Mouse (Mus musculus): ENCODE data around the gene Nfe2l1. TPM values are rescaled to one million over a fixed set of nuclear protein-coding genes. Genes with fewer than 3 reads are reported as not detected.

Gene Nfe2l1
- polyA plus RNA-seq, 1 experiment from 2014 or later, result 51.8 TPM

DNA sequence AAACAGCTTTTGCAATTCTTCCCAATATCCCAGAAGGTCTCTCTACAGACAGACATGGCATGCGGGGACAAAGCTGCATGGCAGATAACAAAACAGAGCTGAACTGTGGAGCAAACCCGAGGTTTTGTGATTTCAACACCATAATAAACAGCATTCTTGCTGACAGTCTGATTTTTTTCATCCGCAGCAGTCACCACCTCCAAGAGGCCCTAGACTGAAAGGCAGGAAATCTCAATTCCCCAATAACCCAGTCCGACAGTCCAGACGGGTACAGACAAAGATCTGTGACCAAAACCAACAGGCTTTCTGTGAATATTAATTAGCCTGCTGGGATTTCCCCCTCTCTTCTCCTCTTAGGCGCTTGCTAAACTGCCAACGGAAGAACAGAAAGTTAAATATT lies 54.1 kb downstream of the Nfe2l1 start:
- no peak overlapping the region for H3K4me2 ChIP-seq (replicated peaks; ENCODE audit: low read depth, low read length)
- no peak for TF ChIP-seq EP300 (IDR thresholded peaks at IDR 0.05)
- TF ChIP-seq CTCF (IDR thresholded peaks at IDR 0.05), result no peak
- no peak overlapping the region for H3K9ac ChIP-seq (replicated peaks; ENCODE audit: low read depth)
- H3K27ac ChIP-seq (ENCODE audit: low read length), result no peak overlapping the region
- peaks cover 16% of the 10 kb centered on the region; the same call in 1 of the 2 replicates for H3K36me3 ChIP-seq (ENCODE audit: insufficient read depth, low read length)
- H3K27me3 ChIP-seq (replicated peaks; ENCODE audit: insufficient read depth, low read length), result no peaks in the 10 kb centered on the region
- WGBS, result 78% methylated on average over 7 of the region's 7 CpGs
- no peaks in the 10 kb centered on the region for H3K9me3 ChIP-seq (ENCODE audit: low read length)
- no peak overlapping the region for H3K4me3 ChIP-seq (ENCODE audit: low read depth, low read length)
- no peak for DNase-seq (ENCODE audit: low spot score)
- 0 out of 2 replicates have a peak, but pooled peaks cover 3% of the 10 kb centered on the region for H3K4me1 ChIP-seq (ENCODE audit: insufficient read depth, low read depth, low read length)
- ATAC-seq, result no peak

DNA sequence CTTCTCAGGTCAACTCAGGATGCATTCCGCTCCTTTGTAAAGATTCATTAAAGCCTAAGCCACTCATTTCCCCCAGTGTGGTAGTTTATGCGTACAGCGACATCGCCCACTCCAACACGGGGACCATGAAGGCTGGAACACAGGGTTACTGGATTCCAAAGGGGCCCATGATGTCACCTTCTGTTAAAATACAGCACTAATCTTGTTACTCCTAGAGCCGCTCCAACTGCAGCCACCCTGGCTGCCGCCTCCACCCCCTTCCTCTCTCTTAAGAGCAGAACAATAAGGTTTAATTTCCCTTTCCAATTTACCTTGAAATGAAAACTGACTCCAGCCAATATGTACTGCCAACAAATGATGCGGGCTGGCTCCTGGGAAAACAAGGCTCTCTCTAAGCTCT lies 54.7 kb downstream of the Nfe2l1 start:
- Histone ChIP-seq H3K4me2 (replicated peaks; ENCODE audit: low read depth, low read length) (no peak overlapping the region), H3K4me3 (ENCODE audit: low read depth, low read length) (no peak overlapping the region), H3K27ac (ENCODE audit: low read length) (no peak overlapping the region), H3K9ac (replicated peaks; ENCODE audit: low read depth) (no peak overlapping the region), H3K36me3 (ENCODE audit: insufficient read depth, low read length) (peaks cover 16% of the 10 kb centered on the region; the same call in 1 of the 2 replicates), H3K27me3 (replicated peaks; ENCODE audit: insufficient read depth, low read length) (no peaks in the 10 kb centered on the region), H3K4me1 (ENCODE audit: insufficient read depth, low read depth, low read length) (0 out of 2 replicates have a peak, but pooled peaks cover 3% of the 10 kb centered on the region), H3K9me3 (ENCODE audit: low read length) (no peaks in the 10 kb centered on the region)
- no peak for ATAC-seq
- no peak for DNase-seq (ENCODE audit: low spot score)
- TF ChIP-seq CTCF (IDR thresholded peaks at IDR 0.05), result no peak
- no peak for TF ChIP-seq EP300 (IDR thresholded peaks at IDR 0.05)
- WGBS, result 79% methylated on average over 8 of the region's 8 CpGs

DNA sequence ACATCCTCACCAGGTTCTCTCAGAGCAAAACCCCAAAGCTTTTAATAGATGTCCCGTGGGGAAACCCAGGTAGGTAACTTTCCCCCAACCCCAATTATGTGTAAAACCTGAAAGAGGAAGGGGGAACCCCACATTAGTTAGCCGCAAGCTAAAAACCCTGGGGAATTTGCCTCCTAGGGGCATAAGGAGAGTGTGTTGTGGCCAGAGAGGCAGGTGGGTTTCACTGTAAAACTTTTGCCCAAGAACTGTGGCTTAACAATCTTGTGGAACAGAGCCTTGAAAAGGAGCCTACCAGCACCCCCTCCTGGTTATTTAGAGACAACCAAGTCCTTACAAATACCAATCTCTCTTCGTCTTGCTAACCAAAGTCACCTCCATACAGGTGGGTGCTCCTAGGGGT lies 55.2 kb downstream of the Nfe2l1 start:
- no peaks in the 10 kb centered on the region for H3K9me3 ChIP-seq (ENCODE audit: low read length)
- H3K4me1 ChIP-seq (ENCODE audit: insufficient read depth, low read depth, low read length), result 0 out of 2 replicates have a peak, but pooled peaks cover 3% of the 10 kb centered on the region
- WGBS, result 84% methylated on average over 3 of the region's 3 CpGs
- H3K27me3 ChIP-seq (replicated peaks; ENCODE audit: insufficient read depth, low read length), result no peaks in the 10 kb centered on the region
- DNase-seq (ENCODE audit: low spot score), result peak; percentile 52
- no peak for ATAC-seq
- TF ChIP-seq CTCF (IDR thresholded peaks at IDR 0.05) (peak; percentile 47), EP300 (IDR thresholded peaks at IDR 0.05) (no peak)
- H3K4me2 ChIP-seq (replicated peaks; ENCODE audit: low read depth, low read length), result no peak overlapping the region
- no peak overlapping the region for H3K27ac ChIP-seq (ENCODE audit: low read length)
- H3K36me3 ChIP-seq (ENCODE audit: insufficient read depth, low read length), result peaks cover 16% of the 10 kb centered on the region; the same call in 1 of the 2 replicates
- H3K4me3 ChIP-seq (ENCODE audit: low read depth, low read length), result no peak overlapping the region
- no peak overlapping the region for H3K9ac ChIP-seq (replicated peaks; ENCODE audit: low read depth)

DNA sequence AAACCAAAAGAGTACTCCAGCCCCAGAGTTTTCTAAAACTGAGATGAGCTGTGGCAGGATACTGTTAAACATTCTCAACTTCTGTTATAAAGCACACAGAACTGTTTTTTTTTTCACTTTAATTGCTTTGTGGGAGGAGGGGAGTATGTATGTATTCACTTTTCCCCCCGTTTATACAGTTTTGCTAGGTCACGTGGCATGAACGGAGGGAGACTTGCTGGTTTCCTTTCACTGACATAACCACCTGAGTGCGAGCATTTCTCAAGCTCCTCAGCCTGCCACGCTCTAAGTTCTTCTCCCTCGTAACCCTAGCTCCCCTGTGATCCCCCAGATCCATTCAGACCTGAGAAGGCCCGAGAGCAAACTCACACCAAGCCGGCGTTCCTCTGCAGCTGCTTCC lies 57.4 kb downstream of the Nfe2l1 start:
- DNase-seq (ENCODE audit: low spot score) (no peak), ATAC-seq (no peak)
- 76% methylated on average over 9 of the region's 9 CpGs for WGBS
- Histone ChIP-seq H3K9me3 (ENCODE audit: low read length) (no peaks in the 10 kb centered on the region), H3K27ac (ENCODE audit: low read length) (no peak overlapping the region), H3K4me1 (ENCODE audit: insufficient read depth, low read depth, low read length) (peaks cover 7% of the 10 kb centered on the region; the same call in 1 of the 2 replicates), H3K4me2 (replicated peaks; ENCODE audit: low read depth, low read length) (no peak overlapping the region), H3K27me3 (replicated peaks; ENCODE audit: insufficient read depth, low read length) (no peaks in the 10 kb centered on the region), H3K9ac (replicated peaks; ENCODE audit: low read depth) (no peak overlapping the region), H3K4me3 (ENCODE audit: low read depth, low read length) (no peak overlapping the region), H3K36me3 (ENCODE audit: insufficient read depth, low read length) (peaks cover 19% of the 10 kb centered on the region; the same call in 1 of the 2 replicates)
- TF ChIP-seq EP300 (IDR thresholded peaks at IDR 0.05) (no peak), CTCF (IDR thresholded peaks at IDR 0.05) (no peak)

DNA sequence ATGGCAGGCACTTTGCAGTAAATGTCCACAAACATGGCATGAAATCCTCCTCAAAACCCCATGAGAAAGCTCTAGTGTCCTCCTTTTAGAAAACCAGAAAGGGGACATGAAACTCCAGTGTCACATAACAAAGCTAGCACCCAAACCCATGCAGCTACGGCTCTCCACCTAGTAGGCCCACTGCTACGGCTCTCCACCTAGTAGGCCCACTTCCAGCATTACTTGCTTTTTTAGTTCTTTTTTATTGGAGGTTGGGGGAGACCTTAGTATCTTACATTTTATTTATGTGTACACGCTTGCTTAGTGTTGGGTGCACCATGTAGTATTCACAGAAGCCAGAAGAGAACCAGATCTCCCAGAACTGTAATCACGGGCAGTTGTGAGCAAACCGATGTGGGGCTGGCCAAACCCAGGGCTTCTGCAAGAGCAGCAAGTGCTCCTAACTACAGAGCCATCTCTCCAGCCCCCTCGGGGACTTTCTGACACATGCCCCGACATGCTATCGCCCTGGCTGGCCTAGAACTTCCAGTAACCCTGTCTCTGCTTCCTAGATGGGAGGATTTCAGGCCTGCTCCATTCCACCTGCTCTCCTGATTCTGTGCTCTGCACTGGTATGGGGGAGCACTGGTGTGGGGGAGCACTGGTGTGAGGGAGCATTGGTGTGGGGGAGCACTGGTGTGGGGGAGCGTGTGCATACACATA lies 58.3 kb downstream of the Nfe2l1 start:
- no peak overlapping the region for H3K27ac ChIP-seq (ENCODE audit: low read length)
- no peak overlapping the region for H3K4me3 ChIP-seq (ENCODE audit: low read depth, low read length)
- no peak overlapping the region for H3K9ac ChIP-seq (replicated peaks; ENCODE audit: low read depth)
- H3K4me1 ChIP-seq (ENCODE audit: insufficient read depth, low read depth, low read length), result peaks cover 4% of the 10 kb centered on the region; the same call in 1 of the 2 replicates
- no peak overlapping the region for H3K4me2 ChIP-seq (replicated peaks; ENCODE audit: low read depth, low read length)
- WGBS, result 98% methylated on average over 9 of the region's 9 CpGs
- no peaks in the 10 kb centered on the region for H3K9me3 ChIP-seq (ENCODE audit: low read length)
- peaks cover 19% of the 10 kb centered on the region; the same call in 1 of the 2 replicates for H3K36me3 ChIP-seq (ENCODE audit: insufficient read depth, low read length)
- no peaks in the 10 kb centered on the region for H3K27me3 ChIP-seq (replicated peaks; ENCODE audit: insufficient read depth, low read length)
- ATAC-seq (no peak), DNase-seq (ENCODE audit: low spot score) (no peak)
- no peak for TF ChIP-seq CTCF (IDR thresholded peaks at IDR 0.05)
- TF ChIP-seq EP300 (IDR thresholded peaks at IDR 0.05), result no peak

DNA sequence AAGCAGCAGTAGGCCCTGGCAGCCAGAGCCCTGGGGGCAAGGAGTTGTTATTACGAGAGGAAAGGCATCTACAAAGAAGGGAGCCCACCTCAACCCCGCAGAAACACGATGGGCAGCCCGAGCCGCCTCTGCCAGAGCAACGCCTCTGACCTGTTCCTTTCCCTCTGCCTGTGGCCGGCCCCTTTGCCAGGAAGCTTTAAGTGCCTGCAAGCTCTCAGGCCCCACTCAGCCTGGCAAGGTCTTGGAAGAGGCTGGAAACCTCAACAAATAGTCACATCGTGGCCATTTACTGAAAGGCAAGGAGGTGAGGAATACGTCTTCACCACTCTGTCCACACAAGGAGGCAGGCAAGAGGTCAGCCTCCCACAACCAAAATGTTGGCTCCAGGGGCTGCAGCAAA lies 61.5 kb downstream of the Nfe2l1 start:
- no peak overlapping the region for H3K9ac ChIP-seq (replicated peaks; ENCODE audit: low read depth)
- H3K36me3 ChIP-seq (ENCODE audit: insufficient read depth, low read length), result peaks cover 19% of the 10 kb centered on the region; the same call in 1 of the 2 replicates
- ATAC-seq (peak; percentile 72), DNase-seq (ENCODE audit: low spot score) (peak; percentile 69)
- no peaks in the 10 kb centered on the region for H3K27me3 ChIP-seq (replicated peaks; ENCODE audit: insufficient read depth, low read length)
- H3K4me1 ChIP-seq (ENCODE audit: insufficient read depth, low read depth, low read length), result peaks cover 4% of the 10 kb centered on the region; the same call in 1 of the 2 replicates
- H3K27ac ChIP-seq (ENCODE audit: low read length), result peak overlapping the region; percentile 49; the same call in 1 of the 2 replicates
- no peak overlapping the region for H3K4me3 ChIP-seq (ENCODE audit: low read depth, low read length)
- TF ChIP-seq CTCF (IDR thresholded peaks at IDR 0.05) (no peak), EP300 (IDR thresholded peaks at IDR 0.05) (no peak)
- H3K9me3 ChIP-seq (ENCODE audit: low read length), result no peaks in the 10 kb centered on the region
- 40% methylated on average over 9 of the region's 9 CpGs for whole genome bisulfite sequencing
- 0 out of 2 replicates have a peak overlapping the region, but pooled peaks have one; percentile 14 for H3K4me2 ChIP-seq (replicated peaks; ENCODE audit: low read depth, low read length)

MicroRNAs within 50 kb of the gene (microRNA counts, 519-probe panel; counts per million panel counts)
- 6,240 counts per million, percentile 81 among the panel's probes with 10 or more counts for microRNA mmu-miR-152

Small RNAs within 50 kb of the gene (microRNA-seq; reads per million reads assigned to microRNA genes)
- 306 reads per million, percentile 61 among the genes with 10 or more reads in this experiment for gene Mir152

Other genes starting within 250 kb of the Nfe2l1 start
- 18.4 and 18.7 TPM in 2 replicates for gene Snx11, start 52.4 kb downstream of the Nfe2l1 start, polyA plus RNA-seq (2015; fragmentation: Nextera tagmentation; extraction: Ambion mirVana)
- gene Cbx1, start 40.8 kb downstream of the Nfe2l1 start, polyA plus RNA-seq (2015; fragmentation: Nextera tagmentation; extraction: Ambion mirVana), result 48.6 and 54.0 TPM in 2 replicates
- gene Copz2, start 19.9 kb upstream of the Nfe2l1 start, polyA plus RNA-seq (2015; fragmentation: Nextera tagmentation; extraction: Ambion mirVana), result 105 and 110 TPM in 2 replicates
- 46.4 and 48.0 TPM in 2 replicates for gene Cdk5rap3, start 86.5 kb upstream of the Nfe2l1 start, polyA plus RNA-seq (2015; fragmentation: Nextera tagmentation; extraction: Ambion mirVana)
- 126 and 127 TPM in 2 replicates for gene Prr15l, start 98.1 kb upstream of the Nfe2l1 start, polyA plus RNA-seq (2015; fragmentation: Nextera tagmentation; extraction: Ambion mirVana)
- gene Pnpo, start 114.0 kb upstream of the Nfe2l1 start, polyA plus RNA-seq (2015; fragmentation: Nextera tagmentation; extraction: Ambion mirVana), result 28.7 and 30.0 TPM in 2 replicates
- gene Sp2, start 153.0 kb upstream of the Nfe2l1 start, polyA plus RNA-seq (2015; fragmentation: Nextera tagmentation; extraction: Ambion mirVana), result 9.1 and 10.6 TPM in 2 replicates
- gene Sp6, start 183.4 kb upstream of the Nfe2l1 start, polyA plus RNA-seq (2015; fragmentation: Nextera tagmentation; extraction: Ambion mirVana), result 0.56 and 0.81 TPM in 2 replicates
- gene Scrn2, start 200.0 kb upstream of the Nfe2l1 start, polyA plus RNA-seq (2015; fragmentation: Nextera tagmentation; extraction: Ambion mirVana), result 15.7 and 17.2 TPM in 2 replicates
- gene Lrrc46, start 211.4 kb upstream of the Nfe2l1 start, polyA plus RNA-seq (2015; fragmentation: Nextera tagmentation; extraction: Ambion mirVana), result 7.5 and 9.8 TPM in 2 replicates
- 50.8 and 53.5 TPM in 2 replicates for gene Mrpl10, start 211.6 kb upstream of the Nfe2l1 start, polyA plus RNA-seq (2015; fragmentation: Nextera tagmentation; extraction: Ambion mirVana)
- 11.4 and 11.9 TPM in 2 replicates for gene Osbpl7, start 220.7 kb upstream of the Nfe2l1 start, polyA plus RNA-seq (2015; fragmentation: Nextera tagmentation; extraction: Ambion mirVana)